Mouse (Mus musculus): ENCODE results near the gene Ubxn1.
A peak's percentile ranks its signal among the peaks of the same experiment; 100 is the strongest.
"Not testable (repeated sequence)": the region's sequence is repeated elsewhere in the genome, so short reads cannot be mapped to it uniquely, and the experiment has no call there.

The Ubxn1 gene

GRCm38 (mm10) chr19:8871267-8872186 is at the start of gene Ubxn1:
Gene Ubxn1 (plus strand): TSS chr19:8871496.
- DNase-seq (ENCODE audit: low read depth): peak; percentile 98

GRCm38 (mm10) chr19:8822696-8823095 is 48.6 kb upstream of the Ubxn1 start:
- no peak for DNase-seq (ENCODE audit: low read depth)

DNA sequence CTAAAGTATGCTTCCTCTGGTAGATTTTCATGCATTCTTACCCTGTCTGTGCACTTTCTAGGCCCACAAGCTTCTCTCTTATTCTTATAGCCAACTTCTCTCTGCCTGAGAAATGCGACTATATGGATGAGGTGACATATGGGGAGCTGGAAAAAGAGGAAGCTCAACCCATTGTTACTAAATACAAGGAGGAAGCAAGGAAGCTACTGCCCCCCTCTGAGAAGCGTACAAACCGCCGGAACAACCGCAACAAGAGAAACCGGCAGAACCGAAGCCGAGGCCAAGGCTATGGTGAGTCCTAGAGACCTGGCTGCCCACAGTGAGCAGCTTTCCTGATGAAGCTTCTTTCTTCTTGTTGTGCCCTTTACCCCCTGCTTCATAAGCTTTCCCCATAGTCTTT is 41.6 kb upstream of the Ubxn1 start, which contains the start of gene AC129217.1:
AC129217.1 (plus strand) TSS at position 114 of the 400 bp plus-strand sequence.
- peak; percentile 52 for DNase-seq (ENCODE audit: low read depth)

GRCm38 (mm10) chr19:8830664-8831063 is 40.6 kb upstream of the Ubxn1 start:
- no peak for DNase-seq (ENCODE audit: low read depth)

- DNase-seq (ENCODE audit: low read depth): no peak
Measured at GRCm38 (mm10) chr19:8831262-8831661, 40.0 kb upstream of the Ubxn1 start.

- no peak for DNase-seq (ENCODE audit: low read depth)
Measured at GRCm38 (mm10) chr19:8832971-8833370, 38.3 kb upstream of the Ubxn1 start.

GRCm38 (mm10) chr19:8836327-8836726 is 35.0 kb upstream of the Ubxn1 start:
- not testable (repeated sequence) for DNase-seq (ENCODE audit: low read depth)

GRCm38 (mm10) chr19:8837251-8837791 is 34.0 kb upstream of the Ubxn1 start, which contains the start of gene Bscl2:
Gene Bscl2 (plus strand): TSS chr19:8837467.
- no peak for DNase-seq (ENCODE audit: low read depth)

DNA sequence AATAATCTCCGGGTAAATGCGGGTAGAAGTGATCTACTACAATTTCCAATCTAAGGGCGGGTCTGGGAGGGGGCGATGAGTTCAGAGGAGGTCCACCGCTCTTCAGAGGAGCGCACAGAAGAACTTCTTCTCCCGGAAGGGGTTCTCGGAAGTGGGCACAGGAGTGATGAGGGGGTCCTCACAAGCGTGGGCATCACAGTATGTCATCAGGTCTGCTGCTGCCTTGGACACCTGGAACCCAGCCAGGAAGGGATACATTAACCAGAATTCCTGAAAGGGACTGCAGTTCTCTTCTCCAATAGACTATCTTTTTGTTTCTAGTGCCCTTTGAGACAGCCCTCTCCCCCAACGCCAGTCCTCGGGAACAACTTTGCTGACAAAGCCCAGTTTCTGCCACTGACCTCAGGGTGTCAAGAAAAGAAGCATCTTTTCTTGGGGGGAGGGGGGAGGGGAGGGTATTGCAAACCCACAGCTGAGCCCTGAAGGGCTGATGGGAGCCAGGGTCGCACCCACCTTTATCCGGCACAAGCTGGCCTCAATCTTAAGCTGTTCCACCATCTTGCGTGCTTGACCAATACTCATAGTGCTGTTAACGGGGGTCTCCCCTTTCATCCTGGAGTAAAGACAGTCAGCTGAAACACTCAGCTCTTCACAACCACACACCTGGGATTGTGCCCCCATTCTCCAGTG is 33.1 kb upstream of the Ubxn1 start:
- no peak for DNase-seq (ENCODE audit: low read depth)

GRCm38 (mm10) chr19:8839103-8839907 is 32.0 kb upstream of the Ubxn1 start, which contains the start of gene Gng3:
Gene Gng3 (minus strand): TSS chr19:8839194.
- no peak for DNase-seq (ENCODE audit: low read depth)

- DNase-seq (ENCODE audit: low read depth): peak; percentile 79
Measured at GRCm38 (mm10) chr19:8839908-8840791, 31.1 kb upstream of the Ubxn1 start.

- no peak for DNase-seq (ENCODE audit: low read depth)
Measured at GRCm38 (mm10) chr19:8841012-8841411, 30.3 kb upstream of the Ubxn1 start.

DNA sequence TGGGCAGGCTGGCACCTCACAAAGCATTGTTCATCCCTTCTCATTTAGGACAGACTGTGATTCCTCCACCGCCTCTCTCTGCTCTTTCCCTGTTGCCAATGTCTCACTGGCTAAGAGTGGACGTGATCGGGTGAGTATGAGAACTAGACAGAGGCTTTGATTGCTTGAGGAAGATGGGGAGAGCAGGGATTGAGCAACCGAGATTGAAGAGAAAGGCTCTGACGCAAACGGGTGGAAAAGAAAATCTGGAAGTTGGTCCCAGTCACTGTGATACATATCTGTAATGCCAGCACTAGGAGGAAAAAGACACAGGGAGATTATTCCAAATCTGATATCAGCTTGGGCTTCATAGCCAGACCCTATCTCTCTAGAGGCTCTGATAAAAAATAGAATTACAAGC is 28.3 kb upstream of the Ubxn1 start:
- no peak for DNase-seq (ENCODE audit: low read depth)

DNA sequence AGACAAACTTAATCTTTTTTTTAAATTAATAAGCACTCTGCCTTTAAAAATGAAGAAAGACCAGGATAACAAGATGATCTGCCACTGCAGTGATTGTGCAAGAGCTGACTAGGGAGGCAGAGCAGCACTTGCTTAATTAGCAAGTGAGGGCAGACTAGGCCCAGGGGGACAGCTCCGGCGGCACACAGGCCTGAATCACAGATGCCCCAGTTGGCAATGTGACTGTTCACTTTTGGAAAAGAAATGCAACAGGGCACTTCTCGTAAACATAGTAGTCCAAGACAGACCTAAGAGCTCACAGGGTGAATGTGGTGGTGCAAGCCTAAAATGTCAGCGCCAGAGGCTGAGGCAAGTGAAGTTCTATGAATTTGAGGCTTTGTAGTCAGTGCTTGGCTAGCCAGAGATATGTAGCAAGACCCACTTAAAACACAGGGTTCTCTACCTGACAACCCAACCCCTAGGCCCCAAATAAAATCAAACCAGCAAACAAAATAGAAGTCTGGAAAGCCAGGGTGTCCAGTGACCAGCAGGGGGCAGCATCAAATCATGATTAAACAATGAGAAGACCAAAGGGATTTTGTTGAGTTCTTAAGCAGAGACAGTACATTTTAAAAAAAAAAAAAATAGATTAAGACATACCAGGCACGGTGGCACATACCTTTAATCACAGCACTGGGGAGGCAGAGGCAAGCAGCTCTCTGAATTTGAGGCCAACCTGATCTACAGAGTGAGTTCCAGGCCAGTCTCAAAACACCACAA is 26.7 kb upstream of the Ubxn1 start:
- DNase-seq (ENCODE audit: low read depth): peak; percentile 83

DNA sequence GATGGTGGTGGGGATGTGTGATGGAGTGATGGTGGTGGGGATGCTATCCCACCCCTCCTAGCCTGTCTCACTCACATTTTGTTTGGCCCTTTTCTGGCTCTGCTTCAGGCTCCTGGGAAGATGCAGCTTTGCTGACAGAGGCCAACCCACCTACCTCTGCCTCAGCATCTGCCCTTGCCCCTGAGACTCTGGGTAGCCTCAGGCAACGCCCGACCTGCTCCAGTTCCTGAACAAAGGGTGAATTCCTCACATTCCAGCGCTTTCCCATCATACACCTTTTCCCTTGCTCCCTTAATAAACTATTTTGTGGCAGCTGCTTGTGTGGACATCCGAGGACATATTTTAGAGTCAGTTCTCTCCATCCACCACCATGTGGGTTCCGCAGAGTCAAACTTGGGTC is 22.9 kb upstream of the Ubxn1 start:
- DNase-seq (ENCODE audit: low read depth): no peak

DNA sequence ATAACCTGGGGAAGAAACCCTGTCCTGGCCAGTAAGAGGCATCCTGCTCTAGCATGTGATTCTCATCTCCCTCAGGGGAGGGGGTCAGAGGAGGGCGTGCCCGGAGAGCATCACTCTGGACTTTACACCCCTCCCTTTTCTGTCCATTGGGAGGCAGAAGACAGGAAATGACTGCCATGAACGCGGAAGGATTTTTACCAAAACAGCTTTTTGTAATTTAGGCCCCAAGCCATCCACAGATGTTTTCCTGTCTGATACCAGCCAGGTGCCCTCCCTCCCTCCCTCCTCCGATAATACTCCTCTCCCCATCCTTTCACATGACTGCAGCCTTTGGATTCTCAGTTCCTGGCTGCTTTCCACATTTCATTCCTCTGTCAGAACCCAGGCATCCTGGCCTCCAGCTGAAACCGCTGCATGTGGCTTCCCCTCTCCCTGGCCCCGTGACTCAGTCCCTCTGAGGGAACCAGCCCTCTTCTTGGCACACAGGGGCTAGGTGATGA is 20.8 kb upstream of the Ubxn1 start, which contains the start of gene Lrrn4cl:
Lrrn4cl (plus strand) TSS at position 367 of the 500 bp plus-strand sequence.
- DNase-seq (ENCODE audit: low read depth): peak; percentile 44

DNA sequence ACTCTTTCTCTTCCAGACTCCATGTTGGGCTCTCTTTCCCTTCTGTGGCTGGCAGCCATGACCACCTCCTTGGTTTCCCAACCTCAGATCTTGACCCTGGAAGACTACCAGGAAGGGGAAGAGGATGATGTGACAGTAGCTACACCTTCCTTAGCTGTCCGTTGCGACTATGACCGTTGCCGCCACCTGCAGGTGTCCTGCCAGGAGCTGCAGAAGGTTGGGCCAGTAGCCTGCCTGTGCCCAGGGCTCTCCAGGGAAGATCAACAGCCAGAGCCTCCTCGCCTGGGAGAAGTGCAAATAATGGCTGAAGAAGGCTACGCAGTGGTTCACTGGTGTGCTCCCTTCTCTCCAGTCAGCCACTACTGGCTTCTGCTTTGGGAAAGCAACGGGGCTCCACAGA is 19.7 kb upstream of the Ubxn1 start:
- no peak for DNase-seq (ENCODE audit: low read depth)

- DNase-seq (ENCODE audit: low read depth): no peak
Measured at GRCm38 (mm10) chr19:8852236-8852928, 18.9 kb upstream of the Ubxn1 start.

- DNase-seq (ENCODE audit: low read depth): no peak
Measured at GRCm38 (mm10) chr19:8853117-8853516, 18.2 kb upstream of the Ubxn1 start.
